Mouse (Mus musculus) liver, adult 2 months (tissue): Measurements from ENCODE around the gene Pbx4. TPM values are rescaled to one million over a fixed set of nuclear protein-coding genes. Genes with fewer than 3 reads are reported as not detected.
A peak's percentile ranks its signal among the peaks of the same experiment; 100 is the strongest.

Experiments used
- DNase-seq: peaks from one replicate; pipeline ENCODE4 v3.0.0-alpha.2; 2011; ENCODE audit warnings: low read depth, low spot score; ENCODE audit errors: extremely low read depth
- H3K27ac ChIP-seq: fragments of 200-500 bp; replicated peaks from 2 replicates; pipeline ENCODE4 v1.5.1; 2012; ENCODE audit warnings: low read depth, mild to moderate bottlenecking, control low read depth, inconsistent platforms, low read length; ENCODE audit not compliant: insufficient read depth
- H3K27me3 ChIP-seq: fragments of 200-500 bp; 2 replicates; pipeline ENCODE4 v1.6.1; 2012; ENCODE audit warnings: mild to moderate bottlenecking, moderate library complexity, low read length, inconsistent platforms; ENCODE audit not compliant: control insufficient read depth, insufficient read depth
- H3K36me3 ChIP-seq: fragments of 200-500 bp; 2 replicates; pipeline ENCODE4 v1.6.1; 2012; ENCODE audit warnings: low read length, inconsistent platforms; ENCODE audit not compliant: control insufficient read depth, insufficient read depth
- H3K4me1 ChIP-seq: fragments of 200-500 bp; 2 replicates; pipeline ENCODE4 v1.6.1; 2011; ENCODE audit warnings: low read length; ENCODE audit not compliant: control insufficient read depth, insufficient read depth
- H3K4me3 ChIP-seq: fragments of 200-500 bp; 2 replicates; pipeline ENCODE4 v1.5.1; 2011; ENCODE audit warnings: low read depth, mild to moderate bottlenecking, control low read depth, low read length, moderate library complexity; ENCODE audit not compliant: insufficient read depth
- H3K79me2 ChIP-seq: fragments of 200-500 bp; 2 replicates; pipeline ENCODE4 v1.6.1; 2012; ENCODE audit warnings: inconsistent platforms, mild to moderate bottlenecking, low read length, moderate library complexity; ENCODE audit not compliant: control insufficient read depth, insufficient read depth
- H3K9ac ChIP-seq: fragments of 200-500 bp; 2 replicates; pipeline ENCODE4 v1.6.1; 2012; ENCODE audit warnings: low read depth, mild to moderate bottlenecking, control low read depth, inconsistent platforms, low read length
- CTCF ChIP-seq: fragments of 200-500 bp; IDR thresholded peaks from 2 replicates; pipeline ENCODE4 v1.5.1; 2011; ENCODE audit warnings: low read depth, low read length, control low read depth
- POLR2A ChIP-seq: fragments of 200-500 bp; IDR thresholded peaks from 2 replicates; pipeline ENCODE4 v1.6.1; 2011; ENCODE audit warnings: low read length, control low read depth; ENCODE audit not compliant: insufficient read depth; ENCODE audit errors: extremely low read depth
- WGBS: fragments of 180-500 bp; shearing (Covaris S2); methylation state at CpG from one replicate; pipeline ENCODE4 v1.1.7; 2018; 5-methylcytosine and 5-hydroxymethylcytosine counted together
- polyA plus RNA-seq: library from polyadenylated mRNA; depleted of rRNA; stranded (reverse); fragments of >200 nt; gene quantifications from 2 replicates; pipeline ENCODE4 v1.2.3, GENCODE M21; 2012
- total RNA-seq: library from RNA; depleted of rRNA; stranded (reverse); fragments of >200 nt; gene quantifications from 2 replicates; pipeline ENCODE4 v1.2.3, GENCODE M21; 2014

Pbx4 gene
- total and polyA plus RNA-seq, 2 experiments, result 0.46 to 1.7 TPM

DNA sequence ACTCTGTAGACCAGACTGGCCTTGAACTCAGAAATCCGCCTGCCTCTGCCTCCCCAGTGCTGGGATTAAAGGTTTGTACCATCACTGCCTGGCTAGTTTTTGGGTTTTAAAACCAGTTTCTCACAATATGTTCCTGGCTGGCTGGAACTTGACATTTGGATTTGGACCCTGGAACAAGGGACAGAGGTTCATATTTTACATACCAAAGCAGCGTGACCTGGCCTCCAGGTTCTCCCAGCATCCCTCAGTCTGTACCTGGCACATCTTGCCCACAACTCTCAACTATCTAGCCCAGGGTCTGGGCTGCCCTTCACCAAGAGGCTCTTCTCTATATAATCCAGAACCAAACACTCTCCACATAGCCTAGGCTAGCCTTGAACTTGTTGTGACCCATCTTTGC, 67.6 kb downstream of the Pbx4 start:
- Histone ChIP-seq H3K27me3 (no peaks in the 10 kb centered on the region), H3K27ac (no peak overlapping the region), H3K79me2 (peaks cover 20% of the 10 kb centered on the region), H3K4me3 (no peak overlapping the region), H3K9ac (no peak overlapping the region), H3K36me3 (no peaks in the 10 kb centered on the region), H3K4me1 (peaks cover 29% of the 10 kb centered on the region)
- peak; percentile 70 for DNase-seq
- 40% methylated on average over 2 of the region's 2 CpGs for WGBS
- TF ChIP-seq CTCF, result no peak
- no peak for TF ChIP-seq POLR2A

- peaks cover 17% of the 10 kb centered on the region for H3K79me2 ChIP-seq
- TF ChIP-seq CTCF (no peak), POLR2A (no peak)
- H3K27ac ChIP-seq, result peak overlapping the region; percentile 89
- no peak for DNase-seq
- H3K36me3 ChIP-seq, result no peaks in the 10 kb centered on the region
- H3K27me3 ChIP-seq, result no peaks in the 10 kb centered on the region
- H3K4me3 ChIP-seq, result peak overlapping the region; percentile 93
- 7% methylated on average over 12 of the region's 12 CpGs for WGBS
- H3K9ac ChIP-seq, result peak overlapping the region; percentile 86
- H3K4me1 ChIP-seq, result peaks cover 29% of the 10 kb centered on the region
Observed at GRCm38 (mm10) chr8:69900895-69901451, 68.7 kb downstream of the Pbx4 start.

- peak; percentile 61; the same call in 1 of the 2 replicates for TF ChIP-seq POLR2A
- peak; percentile 62 for TF ChIP-seq CTCF
- Histone ChIP-seq H3K9ac (peak overlapping the region; percentile 86), H3K79me2 (peaks cover 13% of the 10 kb centered on the region), H3K27me3 (no peaks in the 10 kb centered on the region), H3K4me3 (peak overlapping the region; percentile 93), H3K4me1 (peaks cover 25% of the 10 kb centered on the region), H3K27ac (peak overlapping the region; percentile 89), H3K36me3 (no peaks in the 10 kb centered on the region)
- peak; percentile 87 for DNase-seq
- 3% methylated on average over 41 of the region's 41 CpGs for WGBS
Observed at GRCm38 (mm10) chr8:69901484-69902162, 69.3 kb downstream of the Pbx4 start.

GRCm38 (mm10) chr8:69902163-69903062, 70.1 kb downstream of the Pbx4 start, which contains the start of the genes Tssk6, Ndufa13 and Yjefn3:
TSS of gene Tssk6 (plus strand) at chr8:69902184.
TSS of gene Ndufa13 (minus strand) at chr8:69902558.
TSS of gene Yjefn3 (minus strand) at chr8:69902712.
- peaks cover 18% of the 10 kb centered on the region for H3K4me1 ChIP-seq
- H3K79me2 ChIP-seq, result peaks cover 13% of the 10 kb centered on the region
- H3K9ac ChIP-seq, result peak within 1 kb of the TSS; percentile 86
- H3K27me3 ChIP-seq, result no peaks in the 10 kb centered on the region
- no peaks in the 10 kb centered on the region for H3K36me3 ChIP-seq
- WGBS, result 10% methylated on average over 89 of the region's 89 CpGs
- peak within 1 kb of the TSS; percentile 89 for H3K27ac ChIP-seq
- H3K4me3 ChIP-seq, result peak within 1 kb of the TSS; percentile 93
- TF ChIP-seq POLR2A (no peak), CTCF (0 out of 2 replicates have a peak, but pooled peaks have one; percentile 1)
- DNase-seq, result no peak

DNA sequence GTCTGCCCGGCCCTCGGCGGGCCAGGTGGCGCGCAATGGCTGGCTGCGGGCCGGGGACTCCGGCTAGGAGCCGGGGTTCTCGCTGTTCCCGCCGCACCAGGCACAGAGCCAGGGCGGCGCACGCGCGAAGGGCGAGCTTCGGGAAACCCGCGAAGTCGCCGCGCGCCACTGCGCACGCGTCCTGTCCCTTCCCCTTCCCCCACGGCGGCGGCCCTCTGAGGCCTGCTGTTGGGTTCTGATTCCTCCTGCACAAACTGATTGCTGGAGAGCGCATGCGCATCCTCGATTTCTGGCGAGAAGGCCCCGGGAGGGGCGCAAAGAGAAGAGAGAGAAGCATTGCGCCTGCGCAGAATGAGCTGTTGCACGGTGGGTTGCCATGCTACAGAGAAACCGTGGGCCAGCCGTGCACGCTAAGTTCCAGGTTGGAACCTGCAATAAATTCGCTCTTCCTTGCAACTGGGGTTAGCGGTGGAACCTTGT, 70.8 kb downstream of the Pbx4 start:
- peak; percentile 89 for DNase-seq
- peak overlapping the region; percentile 50 for H3K4me3 ChIP-seq
- no peaks in the 10 kb centered on the region for H3K36me3 ChIP-seq
- under 1% methylated on average over 45 of the region's 45 CpGs for WGBS
- H3K79me2 ChIP-seq, result peaks cover 9% of the 10 kb centered on the region
- H3K9ac ChIP-seq, result peak overlapping the region; percentile 64
- peaks cover 12% of the 10 kb centered on the region for H3K4me1 ChIP-seq
- TF ChIP-seq POLR2A, result no peak
- no peak for TF ChIP-seq CTCF
- peak overlapping the region; percentile 49 for H3K27ac ChIP-seq
- H3K27me3 ChIP-seq, result no peaks in the 10 kb centered on the region
